Mouse (Mus musculus): Measurements from ENCODE around the gene Cog1. TPM values are rescaled to one million over a fixed set of nuclear protein-coding genes. Genes with fewer than 3 reads are reported as not detected.

The Cog1 gene
- polyA plus RNA-seq, 1 experiment from 2014 or later: 40.1 TPM

DNA sequence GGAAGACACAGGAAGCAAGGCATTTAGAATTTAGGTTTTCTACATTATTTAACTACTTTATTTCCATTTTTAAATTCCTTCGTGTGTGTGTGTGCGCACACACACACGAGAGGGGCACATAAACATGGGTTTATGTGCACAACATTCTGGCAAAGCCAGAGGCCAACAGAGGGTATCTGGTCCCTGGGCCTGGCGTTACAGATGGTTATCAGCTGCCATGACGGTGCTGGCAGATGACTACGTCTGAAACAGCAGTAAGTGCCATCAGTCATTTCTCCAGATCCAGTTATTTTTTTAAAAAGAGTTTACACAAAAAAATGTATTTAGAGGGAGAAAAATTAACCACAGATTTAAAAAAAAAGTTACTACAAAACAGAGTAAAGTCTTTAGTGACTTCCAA lies 17.2 kb downstream of the Cog1 start:
- no peak overlapping the region for H3K27ac ChIP-seq (replicated peaks; ENCODE audit: low read depth, low read length)
- H3K4me2 ChIP-seq (ENCODE audit: low read length): no peak overlapping the region
- no peak for ATAC-seq (ENCODE audit: low FRiP score, low TSS enrichment)
- no peak overlapping the region for H3K9ac ChIP-seq (replicated peaks; ENCODE audit: low read length)
- peaks cover 61% of the 10 kb centered on the region for H3K36me3 ChIP-seq (ENCODE audit: control insufficient read depth, insufficient read depth, low read length)
- no peaks in the 10 kb centered on the region for H3K27me3 ChIP-seq (ENCODE audit: control insufficient read depth, insufficient read depth, low read length)
- H3K4me3 ChIP-seq (replicated peaks; ENCODE audit: low read depth, low read length): no peak overlapping the region
- 89% methylated on average over 6 of the region's 6 CpGs for WGBS
- H3K9me3 ChIP-seq (ENCODE audit: control insufficient read depth, low read length): no peaks in the 10 kb centered on the region
- no peaks in the 10 kb centered on the region for H3K4me1 ChIP-seq (ENCODE audit: control insufficient read depth, insufficient read depth, low read length)
- DNase-seq: no peak

DNA sequence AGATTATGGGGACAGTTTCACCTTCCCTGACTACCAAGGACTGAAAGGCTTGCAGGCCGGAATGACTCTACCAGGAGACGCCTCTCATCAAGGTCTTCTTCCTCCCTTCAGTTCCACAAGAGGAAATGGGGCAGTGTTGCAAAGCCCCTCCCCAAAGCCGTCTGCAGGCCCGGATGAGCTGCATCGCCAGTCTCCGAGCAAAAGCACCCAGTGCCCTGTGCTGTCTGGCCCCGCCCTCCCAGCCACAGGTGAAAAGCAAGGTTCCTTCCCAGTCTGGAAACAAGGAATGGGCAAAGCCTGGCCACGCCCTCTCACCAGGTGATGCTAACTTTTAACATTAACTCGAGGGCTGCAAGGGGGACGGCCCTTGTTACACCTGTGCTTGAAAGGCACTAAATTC lies 17.7 kb downstream of the Cog1 start:
- Histone ChIP-seq H3K4me1 (ENCODE audit: control insufficient read depth, insufficient read depth, low read length) (no peaks in the 10 kb centered on the region), H3K4me3 (replicated peaks; ENCODE audit: low read depth, low read length) (no peak overlapping the region), H3K27ac (replicated peaks; ENCODE audit: low read depth, low read length) (no peak overlapping the region), H3K4me2 (ENCODE audit: low read length) (no peak overlapping the region), H3K27me3 (ENCODE audit: control insufficient read depth, insufficient read depth, low read length) (no peaks in the 10 kb centered on the region), H3K9me3 (ENCODE audit: control insufficient read depth, low read length) (no peaks in the 10 kb centered on the region), H3K36me3 (ENCODE audit: control insufficient read depth, insufficient read depth, low read length) (peaks cover 60% of the 10 kb centered on the region), H3K9ac (replicated peaks; ENCODE audit: low read length) (no peak overlapping the region)
- DNase-seq (no peak), ATAC-seq (ENCODE audit: low FRiP score, low TSS enrichment) (no peak)
- 71% methylated on average over 10 of the region's 10 CpGs for WGBS

DNA sequence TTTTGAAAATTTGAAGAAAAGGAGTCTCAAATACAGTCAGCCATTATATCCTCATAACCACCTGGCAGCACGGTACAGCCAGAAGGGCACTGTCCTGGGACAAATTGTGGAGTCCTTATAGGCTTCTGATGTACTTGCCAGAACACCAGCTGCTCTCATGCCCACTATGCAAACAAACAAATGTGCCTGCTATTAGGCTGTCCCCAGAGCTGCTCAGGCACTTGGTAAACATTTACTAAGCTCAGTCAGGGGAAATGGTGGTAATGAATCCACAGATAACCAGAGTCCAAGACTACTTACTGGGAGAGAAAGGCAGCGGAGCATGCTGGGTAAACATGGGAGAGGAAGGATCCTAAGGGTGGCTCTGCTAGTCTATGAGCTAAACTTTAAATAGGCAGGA lies 18.2 kb downstream of the Cog1 start:
- ATAC-seq (ENCODE audit: low FRiP score, low TSS enrichment) (no peak), DNase-seq (no peak)
- Histone ChIP-seq H3K27me3 (ENCODE audit: control insufficient read depth, insufficient read depth, low read length) (no peaks in the 10 kb centered on the region), H3K4me2 (ENCODE audit: low read length) (no peak overlapping the region), H3K4me1 (ENCODE audit: control insufficient read depth, insufficient read depth, low read length) (no peaks in the 10 kb centered on the region), H3K27ac (replicated peaks; ENCODE audit: low read depth, low read length) (no peak overlapping the region), H3K36me3 (ENCODE audit: control insufficient read depth, insufficient read depth, low read length) (peaks cover 58% of the 10 kb centered on the region), H3K9ac (replicated peaks; ENCODE audit: low read length) (no peak overlapping the region), H3K4me3 (replicated peaks; ENCODE audit: low read depth, low read length) (no peak overlapping the region), H3K9me3 (ENCODE audit: control insufficient read depth, low read length) (no peaks in the 10 kb centered on the region)
- 81% methylated on average over 2 of the region's 2 CpGs for WGBS

DNA sequence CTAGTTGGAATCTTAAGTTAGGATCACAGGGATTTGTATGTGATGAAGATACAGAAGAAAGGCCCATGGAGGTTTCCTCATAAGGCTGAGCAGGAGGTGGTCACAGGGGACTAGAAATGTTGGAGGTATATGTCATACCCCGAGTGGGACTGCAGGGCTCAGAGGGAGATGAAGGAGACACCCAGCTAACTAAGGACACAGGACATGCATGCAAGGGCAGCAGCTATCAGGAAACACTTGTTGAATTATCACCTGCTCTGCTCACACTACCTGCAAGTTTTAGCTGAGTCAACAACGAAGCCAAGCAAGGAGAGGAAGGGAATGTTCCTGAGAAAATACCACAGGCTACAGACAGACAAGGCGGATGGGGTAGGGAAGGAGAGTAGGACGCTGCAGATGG lies 18.7 kb downstream of the Cog1 start:
- H3K4me2 ChIP-seq (ENCODE audit: low read length): no peak overlapping the region
- ATAC-seq (ENCODE audit: low FRiP score, low TSS enrichment) (no peak), DNase-seq (no peak)
- no peak overlapping the region for H3K9ac ChIP-seq (replicated peaks; ENCODE audit: low read length)
- WGBS: 94% methylated on average over 4 of the region's 4 CpGs
- H3K4me1 ChIP-seq (ENCODE audit: control insufficient read depth, insufficient read depth, low read length): no peaks in the 10 kb centered on the region
- peaks cover 52% of the 10 kb centered on the region for H3K36me3 ChIP-seq (ENCODE audit: control insufficient read depth, insufficient read depth, low read length)
- no peaks in the 10 kb centered on the region for H3K9me3 ChIP-seq (ENCODE audit: control insufficient read depth, low read length)
- no peaks in the 10 kb centered on the region for H3K27me3 ChIP-seq (ENCODE audit: control insufficient read depth, insufficient read depth, low read length)
- no peak overlapping the region for H3K27ac ChIP-seq (replicated peaks; ENCODE audit: low read depth, low read length)
- H3K4me3 ChIP-seq (replicated peaks; ENCODE audit: low read depth, low read length): no peak overlapping the region

DNA sequence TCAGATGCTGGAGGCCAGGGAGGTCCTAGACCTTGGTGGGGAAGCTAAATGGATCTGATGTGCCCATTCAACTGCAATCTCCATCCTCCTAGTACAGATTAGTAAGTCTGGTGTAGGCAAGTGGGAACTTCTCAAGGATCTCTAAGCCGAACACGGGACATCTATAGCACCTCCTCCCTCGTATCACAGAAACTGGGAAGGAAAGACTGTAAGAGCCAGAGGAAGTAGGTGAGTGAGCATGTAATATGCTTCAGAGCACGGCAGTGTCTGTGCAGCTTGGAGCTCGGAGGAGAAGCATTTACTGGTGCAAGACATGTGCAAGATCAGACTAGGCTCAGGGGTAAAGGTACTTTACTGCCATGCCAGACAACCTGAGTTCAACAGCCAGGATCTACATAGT lies 19.9 kb downstream of the Cog1 start:
- no peak overlapping the region for H3K27ac ChIP-seq (replicated peaks; ENCODE audit: low read depth, low read length)
- H3K27me3 ChIP-seq (ENCODE audit: control insufficient read depth, insufficient read depth, low read length): no peaks in the 10 kb centered on the region
- H3K4me1 ChIP-seq (ENCODE audit: control insufficient read depth, insufficient read depth, low read length): no peaks in the 10 kb centered on the region
- DNase-seq: no peak
- H3K4me3 ChIP-seq (replicated peaks; ENCODE audit: low read depth, low read length): no peak overlapping the region
- H3K4me2 ChIP-seq (ENCODE audit: low read length): no peak overlapping the region
- no peaks in the 10 kb centered on the region for H3K9me3 ChIP-seq (ENCODE audit: control insufficient read depth, low read length)
- WGBS: 87% methylated on average over 5 of the region's 5 CpGs
- ATAC-seq (ENCODE audit: low FRiP score, low TSS enrichment): no peak
- no peak overlapping the region for H3K9ac ChIP-seq (replicated peaks; ENCODE audit: low read length)
- H3K36me3 ChIP-seq (ENCODE audit: control insufficient read depth, insufficient read depth, low read length): peaks cover 52% of the 10 kb centered on the region

DNA sequence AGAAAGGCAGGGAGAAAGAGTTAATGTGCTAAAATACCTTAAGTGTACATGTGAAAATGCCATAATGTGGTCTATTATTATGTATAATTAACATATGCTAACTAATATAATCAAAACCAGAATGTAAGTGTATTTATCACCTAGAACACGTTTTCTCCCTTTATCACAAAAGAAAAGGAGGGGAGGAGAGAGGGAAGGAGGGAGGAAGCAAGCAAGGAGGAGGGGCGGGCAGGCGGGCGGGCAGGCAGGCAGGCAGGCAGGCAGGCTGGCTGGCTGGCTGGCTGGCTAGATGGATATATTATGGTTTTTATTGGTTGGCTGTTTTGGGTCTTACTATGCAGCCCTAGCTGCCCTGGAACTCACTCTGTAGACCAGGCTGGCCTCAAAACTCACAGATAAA lies 20.7 kb downstream of the Cog1 start:
- no peak overlapping the region for H3K27ac ChIP-seq (replicated peaks; ENCODE audit: low read depth, low read length)
- H3K4me3 ChIP-seq (replicated peaks; ENCODE audit: low read depth, low read length): no peak overlapping the region
- H3K9ac ChIP-seq (replicated peaks; ENCODE audit: low read length): no peak overlapping the region
- 91% methylated on average over 4 of the region's 4 CpGs for WGBS
- H3K4me1 ChIP-seq (ENCODE audit: control insufficient read depth, insufficient read depth, low read length): no peaks in the 10 kb centered on the region
- peaks cover 53% of the 10 kb centered on the region for H3K36me3 ChIP-seq (ENCODE audit: control insufficient read depth, insufficient read depth, low read length)
- DNase-seq (no peak), ATAC-seq (ENCODE audit: low FRiP score, low TSS enrichment) (no peak)
- H3K4me2 ChIP-seq (ENCODE audit: low read length): no peak overlapping the region
- H3K27me3 ChIP-seq (ENCODE audit: control insufficient read depth, insufficient read depth, low read length): no peaks in the 10 kb centered on the region
- no peaks in the 10 kb centered on the region for H3K9me3 ChIP-seq (ENCODE audit: control insufficient read depth, low read length)

DNA sequence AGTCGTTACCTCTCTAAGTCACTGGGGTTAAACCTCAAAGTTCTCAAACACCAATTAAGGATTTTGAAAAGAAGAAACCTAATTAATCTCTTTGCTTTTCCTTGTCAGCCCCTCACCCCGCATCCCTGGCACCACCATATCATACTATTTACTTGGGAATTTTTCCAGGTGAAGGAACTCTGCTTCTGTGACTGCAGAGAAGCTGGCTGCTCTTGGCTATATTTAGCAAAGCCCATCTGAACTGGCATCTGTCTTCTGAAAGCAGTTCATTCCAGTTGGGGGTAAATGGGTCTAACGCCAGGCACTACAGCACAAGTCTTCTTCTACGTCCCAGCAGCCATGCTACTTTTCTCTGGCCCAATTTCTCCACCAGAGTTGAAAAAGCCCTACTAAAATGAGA lies 24.6 kb downstream of the Cog1 start:
- H3K4me1 ChIP-seq (ENCODE audit: control insufficient read depth, insufficient read depth, low read length): no peaks in the 10 kb centered on the region
- no peak for DNase-seq
- WGBS: 95% methylated on average over 4 of the region's 4 CpGs
- H3K36me3 ChIP-seq (ENCODE audit: control insufficient read depth, insufficient read depth, low read length): peaks cover 57% of the 10 kb centered on the region
- no peak overlapping the region for H3K4me2 ChIP-seq (ENCODE audit: low read length)
- no peak for ATAC-seq (ENCODE audit: low FRiP score, low TSS enrichment)
- H3K27me3 ChIP-seq (ENCODE audit: control insufficient read depth, insufficient read depth, low read length): no peaks in the 10 kb centered on the region
- H3K9ac ChIP-seq (replicated peaks; ENCODE audit: low read length): no peak overlapping the region
- no peaks in the 10 kb centered on the region for H3K9me3 ChIP-seq (ENCODE audit: control insufficient read depth, low read length)
- H3K27ac ChIP-seq (replicated peaks; ENCODE audit: low read depth, low read length): no peak overlapping the region
- no peak overlapping the region for H3K4me3 ChIP-seq (replicated peaks; ENCODE audit: low read depth, low read length)

DNA sequence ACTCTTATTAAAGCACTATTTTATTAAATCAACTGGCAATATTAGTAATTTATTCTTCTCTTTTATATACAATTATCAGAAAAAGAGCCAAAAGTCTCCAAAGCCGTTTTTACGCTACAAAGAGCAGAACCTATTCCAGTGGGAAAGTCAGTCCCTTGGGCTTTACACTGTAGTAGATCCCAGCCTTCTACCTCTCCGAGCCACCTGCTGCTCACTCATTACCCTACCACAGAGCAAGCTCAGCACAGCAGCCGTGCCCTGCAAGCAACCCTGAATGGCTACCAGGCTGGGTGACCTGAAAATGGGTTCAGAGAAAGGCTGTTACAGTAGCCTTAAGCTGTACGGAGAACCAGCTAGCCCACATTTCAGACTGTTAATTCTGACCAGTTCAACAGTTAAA lies 25.6 kb downstream of the Cog1 start:
- ATAC-seq (ENCODE audit: low FRiP score, low TSS enrichment): no peak
- peaks cover 54% of the 10 kb centered on the region for H3K36me3 ChIP-seq (ENCODE audit: control insufficient read depth, insufficient read depth, low read length)
- 89% methylated on average over 5 of the region's 5 CpGs for WGBS

DNA sequence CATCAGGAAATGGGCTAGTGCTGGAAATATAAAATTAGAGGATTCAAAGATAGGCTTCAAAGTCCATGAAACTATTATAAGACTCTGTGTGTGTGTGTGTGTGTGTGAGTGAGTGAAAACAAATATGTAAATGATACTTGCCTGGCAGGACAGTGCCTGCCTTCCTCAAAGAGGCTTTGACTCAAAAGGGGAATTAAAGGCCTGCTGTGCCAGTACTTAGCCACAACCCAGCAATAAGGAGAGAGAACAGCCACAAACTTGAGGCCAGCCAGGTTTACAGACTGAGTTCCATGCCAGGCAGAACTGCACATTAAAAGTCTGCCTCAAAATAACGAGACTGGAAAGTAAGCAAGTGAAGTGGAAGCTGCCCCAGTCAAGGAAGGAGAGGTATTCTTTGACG lies 27.9 kb downstream of the Cog1 start:
- no peak overlapping the region for H3K4me3 ChIP-seq (replicated peaks; ENCODE audit: low read depth, low read length)
- no peak overlapping the region for H3K27ac ChIP-seq (replicated peaks; ENCODE audit: low read depth, low read length)
- no peak overlapping the region for H3K4me2 ChIP-seq (ENCODE audit: low read length)
- H3K9me3 ChIP-seq (ENCODE audit: control insufficient read depth, low read length): no peaks in the 10 kb centered on the region
- H3K27me3 ChIP-seq (ENCODE audit: control insufficient read depth, insufficient read depth, low read length): no peaks in the 10 kb centered on the region
- peaks cover 6% of the 10 kb centered on the region; the same call in 1 of the 2 replicates for H3K4me1 ChIP-seq (ENCODE audit: control insufficient read depth, insufficient read depth, low read length)
- ATAC-seq (ENCODE audit: low FRiP score, low TSS enrichment) (no peak), DNase-seq (no peak)
- WGBS: 88% methylated on average over 2 of the region's 2 CpGs
- H3K36me3 ChIP-seq (ENCODE audit: control insufficient read depth, insufficient read depth, low read length): peaks cover 41% of the 10 kb centered on the region
- H3K9ac ChIP-seq (replicated peaks; ENCODE audit: low read length): no peak overlapping the region

More for the DNA sequence above, 25.6 kb downstream of the Cog1 start:
- Histone ChIP-seq H3K9me3 (ENCODE audit: control insufficient read depth, low read length) (no peaks in the 10 kb centered on the region), H3K4me1 (ENCODE audit: control insufficient read depth, insufficient read depth, low read length) (no peaks in the 10 kb centered on the region), H3K9ac (replicated peaks; ENCODE audit: low read length) (no peak overlapping the region), H3K27me3 (ENCODE audit: control insufficient read depth, insufficient read depth, low read length) (no peaks in the 10 kb centered on the region), H3K4me2 (ENCODE audit: low read length) (no peak overlapping the region), H3K27ac (replicated peaks; ENCODE audit: low read depth, low read length) (no peak overlapping the region), H3K4me3 (replicated peaks; ENCODE audit: low read depth, low read length) (no peak overlapping the region)
- DNase-seq: no peak
